Mouse (Mus musculus): ENCODE measurements at regions not wholly inside any gene's neighbourhood (a gene's known extent, or its start where the extent isn't known, plus 50 kb on each side); places are given as distances from the start of the nearest gene placed in this dataset.
"Not testable (repeated sequence)": the region's sequence is repeated elsewhere in the genome, so short reads cannot be mapped to it uniquely, and the experiment has no call there.

- DNase-seq (ENCODE audit: low read depth, low spot score): no peak
These were observed 284.9 kb upstream of the Adgra3 start for GRCm38 (mm10) chr5:50343681-50344080.

- DNase-seq (ENCODE audit: low read depth, low spot score): no peak
These were observed 250.7 kb upstream of the Adgra3 start for GRCm38 (mm10) chr5:50309491-50309890.

- no peak for DNase-seq (ENCODE audit: low read depth, low spot score)
These were observed 245.2 kb upstream of the Adgra3 start for GRCm38 (mm10) chr5:50303859-50304480.

- DNase-seq (ENCODE audit: low read depth, low spot score): peak; percentile 13
These were observed 235.0 kb upstream of the Adgra3 start for GRCm38 (mm10) chr5:50293794-50294193.

GRCm38 (mm10) chr5:50290879-50291410 is 232.1 kb upstream of the Adgra3 start:
- DNase-seq (ENCODE audit: low read depth, low spot score): no peak

GRCm38 (mm10) chr5:50260417-50260816 is 201.6 kb upstream of the Adgra3 start:
- DNase-seq (ENCODE audit: low read depth, low spot score): no peak

- DNase-seq (ENCODE audit: low read depth, low spot score): no peak
These were observed 199.2 kb upstream of the Adgra3 start for GRCm38 (mm10) chr5:50258017-50258416.

GRCm38 (mm10) chr5:50234111-50234510 is 175.3 kb upstream of the Adgra3 start:
- DNase-seq (ENCODE audit: low read depth, low spot score): no peak

- no peak for DNase-seq (ENCODE audit: low read depth, low spot score)
These were observed 158.2 kb upstream of the Adgra3 start for GRCm38 (mm10) chr5:50216956-50217355.

- no peak for DNase-seq (ENCODE audit: low read depth, low spot score)
These were observed 157.2 kb upstream of the Adgra3 start for GRCm38 (mm10) chr5:50215960-50216359.

- DNase-seq (ENCODE audit: low read depth, low spot score): no peak
These were observed 143.7 kb upstream of the Adgra3 start for GRCm38 (mm10) chr5:50202307-50203010.

- DNase-seq (ENCODE audit: low read depth, low spot score): peak; percentile 19
These were observed 137.6 kb upstream of the Adgra3 start for GRCm38 (mm10) chr5:50196423-50196822.

GRCm38 (mm10) chr5:50195993-50196392 is 137.2 kb upstream of the Adgra3 start:
- DNase-seq (ENCODE audit: low read depth, low spot score): no peak

- DNase-seq (ENCODE audit: low read depth, low spot score): no peak
These were observed 130.6 kb upstream of the Adgra3 start for GRCm38 (mm10) chr5:50189394-50189793.

GRCm38 (mm10) chr5:50182721-50183120 is 123.9 kb upstream of the Adgra3 start:
- no peak for DNase-seq (ENCODE audit: low read depth, low spot score)

GRCm38 (mm10) chr5:50156557-50156956 is 97.8 kb upstream of the Adgra3 start:
- no peak for DNase-seq (ENCODE audit: low read depth, low spot score)

- not testable (repeated sequence) for DNase-seq (ENCODE audit: low read depth, low spot score)
These were observed 96.5 kb upstream of the Adgra3 start for GRCm38 (mm10) chr5:50155170-50155860.

GRCm38 (mm10) chr5:50146926-50147325 is 88.1 kb upstream of the Adgra3 start:
- no peak for DNase-seq (ENCODE audit: low read depth, low spot score)

GRCm38 (mm10) chr5:50145458-50146083 is 86.8 kb upstream of the Adgra3 start:
- no peak for DNase-seq (ENCODE audit: low read depth, low spot score)

GRCm38 (mm10) chr5:50130202-50130601 is 71.4 kb upstream of the Adgra3 start:
- no peak for DNase-seq (ENCODE audit: low read depth, low spot score)

GRCm38 (mm10) chr5:50128972-50129371 is 70.2 kb upstream of the Adgra3 start:
- DNase-seq (ENCODE audit: low read depth, low spot score): no peak

- DNase-seq (ENCODE audit: low read depth, low spot score): no peak
These were observed 67.8 kb upstream of the Adgra3 start for GRCm38 (mm10) chr5:50126594-50126993.

Measured in embryo, embryonic 11.5 days (tissue).